Mouse (Mus musculus) urinary bladder, postnatal 36 days (tissue): ENCODE results near the gene Traf5.
A peak's percentile ranks its signal among the peaks of the same experiment; 100 is the strongest.

Experiments used
- DNase-seq, 2 experiments: peaks; one replicate each; pipeline ENCODE4 v3.0.0; 2022; ENCODE audit warnings: low spot score in 2 of 2, mixed read lengths in 1 of 2

The Traf5 gene

DNA sequence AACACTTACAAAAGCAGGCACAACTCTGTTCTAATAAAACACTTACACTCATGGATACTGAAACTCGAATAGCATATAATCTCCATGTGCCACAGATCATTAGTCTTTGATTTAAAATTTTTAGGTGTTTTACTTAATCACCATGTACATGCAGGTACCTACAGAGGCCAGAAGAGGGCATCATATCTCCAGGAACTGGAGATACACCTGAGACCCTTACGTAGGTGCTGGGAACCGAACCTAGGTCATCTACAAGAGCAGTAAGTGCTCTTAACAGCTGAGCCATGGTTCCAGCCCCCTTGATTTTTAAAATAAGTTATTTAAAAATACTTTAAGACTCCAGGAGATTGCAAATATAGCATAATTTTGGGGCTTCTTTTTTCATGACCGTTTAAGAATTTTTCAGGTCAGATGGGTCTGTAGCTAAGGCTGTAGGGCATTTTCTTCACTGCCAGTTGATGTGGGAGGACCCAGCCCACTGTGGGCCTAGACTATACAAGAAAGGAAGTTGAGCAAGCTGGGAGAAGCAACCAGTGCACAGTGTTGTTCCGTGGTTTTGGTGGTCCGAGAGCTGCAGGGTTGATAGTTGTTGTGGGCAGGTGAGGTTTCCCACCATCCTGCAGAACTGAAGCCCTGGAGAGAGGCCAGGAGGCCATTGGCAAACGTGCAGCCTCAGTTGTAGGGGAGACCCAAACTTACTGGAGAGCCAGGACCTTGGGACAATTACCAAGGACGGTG is 29.0 kb downstream of the Traf5 start:
- DNase-seq, result no peak

DNA sequence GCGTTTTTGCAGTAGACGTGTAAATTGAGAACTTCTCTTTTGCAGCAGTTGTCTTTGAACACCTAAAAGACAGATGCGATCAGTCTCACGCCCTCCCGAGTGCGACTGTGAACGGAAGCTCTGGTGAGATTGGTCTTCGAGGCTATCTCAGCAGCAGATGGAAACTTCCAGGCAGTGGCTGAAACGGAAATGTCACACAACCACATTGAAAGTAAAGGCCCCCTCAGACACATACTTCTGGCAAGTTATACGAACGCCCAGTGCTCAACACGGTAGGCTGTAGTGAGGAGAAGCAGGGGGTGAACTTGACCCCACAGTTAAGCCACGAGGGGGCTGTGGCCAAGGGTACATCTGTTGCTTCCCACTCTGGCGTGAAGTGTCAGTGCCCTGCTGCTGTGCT is 29.7 kb downstream of the Traf5 start:
- DNase-seq, result no peak

DNA sequence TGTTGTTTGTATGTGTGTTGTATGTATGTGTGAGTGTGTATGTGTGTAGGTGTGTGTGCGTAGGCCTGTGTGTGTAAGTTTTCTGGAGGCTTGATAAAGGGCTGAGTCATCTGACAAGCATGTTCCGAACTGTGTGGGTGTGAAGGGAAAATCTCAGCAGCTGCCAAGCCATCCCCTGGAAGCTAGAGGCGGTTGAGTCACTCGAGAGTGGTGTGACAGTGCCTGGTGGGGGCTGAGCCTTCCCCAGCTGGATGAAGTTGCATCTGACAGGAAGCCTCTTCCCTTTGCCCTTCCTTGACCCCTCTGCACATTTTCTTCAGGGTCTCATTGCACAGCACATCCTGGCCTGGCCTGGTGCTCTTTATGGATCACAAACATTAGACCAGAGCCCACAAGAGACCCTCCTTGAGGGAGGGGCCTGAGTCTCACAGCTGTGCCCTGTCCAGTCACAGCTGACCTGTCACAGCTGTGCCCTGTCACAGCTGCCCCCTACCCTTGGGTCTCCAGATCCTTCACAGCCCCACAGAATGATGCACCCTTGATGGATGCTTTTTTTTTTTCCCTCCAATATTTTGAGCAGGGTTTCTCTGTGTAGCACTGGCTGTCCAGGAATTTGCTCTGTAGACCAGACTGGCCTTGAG is 30.6 kb downstream of the Traf5 start:
- peak; percentile 39 to 76 for DNase-seq

DNA sequence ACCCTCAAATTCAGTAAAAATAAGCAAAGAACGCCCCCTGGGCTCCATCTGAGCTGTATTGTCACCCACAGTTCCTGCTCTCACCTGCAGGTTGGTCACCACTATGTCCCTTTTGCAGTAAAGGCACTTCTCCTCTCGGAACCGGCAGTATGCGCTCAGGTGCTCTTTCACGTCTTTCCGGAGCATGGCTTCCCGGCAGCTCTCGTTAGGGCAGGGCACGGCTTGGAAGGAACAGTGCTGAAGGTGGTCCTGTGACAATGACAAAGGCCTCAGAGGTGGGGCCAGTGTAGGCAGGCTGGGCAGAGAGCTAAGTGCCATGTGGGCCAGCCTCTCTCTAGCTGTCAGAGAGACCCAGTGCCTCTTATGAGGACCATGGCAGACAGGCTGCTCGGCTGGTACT is 33.4 kb downstream of the Traf5 start:
- DNase-seq, result no peak

DNA sequence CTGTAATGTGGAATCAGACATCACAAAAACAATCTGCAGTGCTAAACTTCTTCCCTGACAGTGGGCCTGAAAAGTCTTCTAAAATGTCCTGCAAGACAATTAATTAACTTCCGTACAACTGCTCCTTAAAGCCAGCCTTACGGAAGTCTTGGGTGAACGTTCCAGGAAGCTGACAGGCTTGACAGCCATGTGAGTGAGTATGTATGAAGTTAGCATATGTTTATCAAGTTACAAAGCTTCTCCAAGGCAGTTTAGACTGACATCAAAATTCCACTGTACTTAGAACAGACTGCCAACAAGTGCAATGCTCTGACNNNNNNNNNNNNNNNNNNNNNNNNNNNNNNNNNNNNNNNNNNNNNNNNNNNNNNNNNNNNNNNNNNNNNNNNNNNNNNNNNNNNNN is 38.6 kb downstream of the Traf5 start:
- no peak for DNase-seq

DNA sequence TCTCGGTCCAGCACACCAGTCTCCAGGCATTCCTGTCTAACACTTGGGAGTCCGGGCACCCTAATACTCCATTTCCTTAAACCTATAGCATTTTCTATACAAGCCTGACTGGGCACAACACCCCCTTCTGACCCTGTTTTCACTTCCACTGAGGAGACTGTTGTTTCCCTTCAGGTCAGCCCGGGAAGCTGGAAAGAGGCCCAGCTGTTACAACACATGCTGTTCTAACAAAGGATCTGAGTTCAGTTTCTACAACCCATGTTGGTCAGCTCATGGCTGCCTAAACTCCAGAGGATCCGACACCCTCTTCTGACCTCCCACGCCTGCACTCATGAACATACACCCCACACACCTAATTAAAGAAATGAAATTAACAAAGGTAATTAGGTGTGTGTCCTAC is 39.4 kb downstream of the Traf5 start:
- DNase-seq, result no peak

DNA sequence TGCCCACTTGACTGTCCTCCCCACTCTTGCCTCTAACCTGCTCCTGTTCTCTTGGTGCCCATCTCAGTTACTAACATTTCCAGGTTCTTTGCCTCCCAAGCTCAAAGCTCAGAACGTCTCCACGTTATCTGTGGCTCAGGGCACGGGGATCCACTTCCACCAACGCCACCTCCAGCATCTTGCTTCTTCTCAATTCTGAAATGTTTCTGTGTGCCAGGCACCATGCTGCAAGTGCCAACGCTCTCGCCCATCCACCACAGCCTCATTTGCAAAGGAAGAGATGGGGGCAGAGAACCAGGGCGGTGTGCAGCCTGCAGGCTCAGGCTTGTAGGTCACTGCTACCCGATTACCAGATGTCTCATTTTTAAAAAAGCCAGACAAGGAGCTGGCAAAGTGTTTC is 39.9 kb downstream of the Traf5 start:
- no peak for DNase-seq

DNA sequence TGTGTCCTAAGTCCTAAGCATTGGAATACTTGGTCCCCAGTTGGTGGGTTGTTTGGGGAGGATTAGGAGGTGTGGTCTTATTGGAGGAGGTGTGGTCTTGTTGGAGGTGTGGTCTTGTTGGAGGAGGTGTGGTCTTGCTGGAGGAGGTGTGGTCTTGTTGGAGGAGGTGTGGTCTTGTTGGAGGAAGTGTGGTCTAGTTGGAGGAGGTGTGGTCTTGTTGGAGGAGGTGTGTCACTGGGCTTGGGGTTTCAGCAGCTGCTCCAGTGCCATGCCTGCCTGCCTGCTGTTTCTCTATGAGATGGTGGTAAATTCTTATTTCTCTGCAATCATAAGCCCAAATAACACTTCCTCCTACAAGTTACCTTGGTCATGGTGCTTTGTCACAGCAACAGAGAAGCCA is 93.3 kb downstream of the Traf5 start:
- no peak for DNase-seq

DNA sequence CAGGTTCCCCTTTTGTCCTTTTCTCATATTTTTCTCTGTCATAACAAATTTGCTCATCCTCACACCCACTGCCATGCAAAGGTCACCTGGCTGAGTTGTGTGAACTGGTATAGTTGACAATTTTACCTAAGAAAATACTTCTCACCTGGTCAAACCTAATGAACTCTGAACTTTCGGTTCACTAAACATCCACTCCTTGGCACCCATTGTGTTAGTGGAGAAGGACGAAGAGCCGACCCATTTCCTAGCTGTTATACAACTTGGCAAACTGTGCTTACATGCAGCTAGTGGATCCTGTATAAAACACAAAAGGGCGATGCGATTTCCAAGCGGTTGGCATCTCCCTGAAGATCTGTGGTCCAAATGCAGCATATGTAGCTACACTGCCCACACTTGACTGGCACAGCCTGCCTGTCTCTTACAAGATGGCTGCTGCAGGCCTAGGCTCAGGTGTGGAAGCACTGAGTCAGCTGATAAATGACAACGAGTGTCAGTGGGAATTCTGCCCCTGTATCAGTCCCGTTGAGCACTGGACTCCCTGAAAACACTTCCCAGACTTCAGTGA is 95.7 kb downstream of the Traf5 start:
- DNase-seq, result no peak

DNA sequence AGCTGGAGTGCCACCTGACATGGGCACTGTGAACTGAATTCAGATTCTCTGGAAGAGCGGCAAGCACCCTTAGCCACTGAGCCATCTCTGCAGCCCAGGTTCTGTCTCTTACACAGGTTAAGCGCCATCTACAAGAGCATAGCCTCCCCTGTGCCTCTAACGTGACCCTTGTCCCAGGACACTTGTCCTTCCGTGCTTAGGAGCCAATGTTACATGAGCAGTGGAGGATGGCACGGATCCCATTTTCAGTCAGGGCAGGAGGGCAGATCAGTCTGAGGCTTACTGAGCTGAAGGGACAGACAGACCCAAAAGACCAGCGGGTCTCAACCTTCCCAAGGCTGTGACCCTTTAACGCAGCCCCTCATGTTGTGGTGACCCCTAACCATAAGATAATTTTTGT is 96.4 kb downstream of the Traf5 start:
- no peak for DNase-seq

DNA sequence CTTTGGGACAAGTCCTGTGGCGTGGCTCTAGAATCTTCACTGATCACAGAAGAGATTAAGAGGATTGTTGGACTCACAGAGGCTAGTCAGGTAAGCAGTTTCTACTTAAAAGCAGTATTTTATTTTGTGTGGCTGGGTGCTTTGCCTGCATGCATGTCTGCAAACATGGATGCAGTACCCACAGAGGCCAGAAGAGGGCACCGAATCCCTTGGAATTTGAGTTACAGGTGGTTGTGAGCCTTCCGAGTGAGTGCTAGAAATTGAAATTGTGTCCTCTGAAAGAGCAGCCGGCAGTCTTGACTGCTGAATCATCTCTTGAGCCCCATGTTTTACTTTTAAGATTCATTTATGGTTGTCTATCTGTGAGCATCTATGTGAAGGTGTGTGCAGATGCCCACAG is 96.9 kb downstream of the Traf5 start:
- peak in 1 of 2 experiments; percentile 40 for DNase-seq

DNA sequence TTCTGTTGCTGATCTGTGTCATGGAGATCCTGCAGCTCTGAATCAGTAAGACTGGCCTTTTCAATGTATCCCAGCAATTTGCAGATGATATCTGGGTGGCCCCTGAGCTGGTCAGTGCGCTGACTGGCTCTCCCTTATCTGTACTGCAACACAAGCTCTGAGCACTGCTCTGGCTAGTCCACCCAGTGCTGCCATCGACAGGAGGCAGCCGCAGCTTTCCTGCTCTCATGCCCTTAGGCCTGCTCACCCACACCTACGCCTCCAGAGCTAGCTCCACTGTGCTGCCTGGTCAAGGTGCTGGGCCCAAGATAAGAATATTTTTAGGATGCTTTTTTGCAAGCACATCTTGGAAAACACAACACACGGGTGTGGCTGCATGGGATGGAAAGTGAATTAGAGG is 97.9 kb downstream of the Traf5 start:
- no peak for DNase-seq

DNA sequence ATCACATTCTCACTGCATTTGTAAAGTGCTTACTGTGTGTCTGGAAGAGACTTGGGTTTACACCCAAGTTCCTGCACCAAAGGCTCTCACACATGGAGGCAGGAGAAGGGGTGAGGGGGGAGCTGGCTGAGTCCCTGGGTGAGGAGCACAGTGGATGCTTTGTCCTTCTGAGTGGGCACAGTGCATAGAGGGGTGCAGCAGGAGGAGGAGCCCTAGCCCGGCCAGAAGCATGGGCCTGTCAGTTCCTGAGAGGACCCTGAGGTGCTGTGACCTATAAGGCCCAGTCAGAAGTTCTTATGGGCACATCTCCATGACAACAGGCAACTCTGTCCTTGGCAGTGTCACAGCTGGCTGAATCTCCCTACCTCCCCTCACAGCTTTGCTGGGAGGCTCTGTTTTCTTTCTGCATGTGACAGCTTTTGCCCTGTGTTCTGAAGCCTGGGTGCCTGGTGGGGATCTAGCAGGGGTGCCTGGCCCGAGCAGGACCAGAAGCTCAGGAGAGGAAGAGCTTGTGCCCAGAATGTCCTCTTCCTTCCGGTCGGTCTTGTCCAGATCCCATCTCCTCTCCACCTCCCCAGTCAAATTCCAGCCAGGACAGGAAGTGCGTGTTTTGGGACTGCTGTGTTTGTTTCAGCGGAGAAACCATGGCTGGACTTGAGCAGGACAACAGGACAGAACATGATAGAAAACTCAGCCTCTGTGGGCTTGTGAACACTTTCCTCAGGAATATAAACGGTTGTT is 100.1 kb downstream of the Traf5 start:
- no peak for DNase-seq

DNA sequence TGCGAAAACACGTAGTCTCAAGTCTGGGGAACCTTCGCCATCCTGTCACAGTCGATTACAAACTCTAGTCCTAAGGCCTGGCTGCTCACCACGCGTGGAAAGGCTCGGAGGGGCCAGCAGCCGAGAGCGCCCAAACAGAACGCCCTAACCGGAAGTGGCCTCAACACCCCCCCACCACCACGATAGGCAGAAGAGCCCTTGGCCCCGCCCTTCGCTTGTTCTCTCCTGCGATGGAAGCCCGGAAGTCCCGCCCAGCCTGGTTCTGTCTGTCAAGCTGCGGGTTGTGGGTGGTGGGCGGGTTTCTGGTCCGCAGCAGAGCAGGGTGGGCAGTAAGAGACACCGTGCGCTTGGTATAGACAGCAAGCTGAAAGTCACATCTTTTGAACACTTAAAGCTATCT is 102.4 kb downstream of the Traf5 start:
- DNase-seq, result peak; percentile 89 to 95

DNA sequence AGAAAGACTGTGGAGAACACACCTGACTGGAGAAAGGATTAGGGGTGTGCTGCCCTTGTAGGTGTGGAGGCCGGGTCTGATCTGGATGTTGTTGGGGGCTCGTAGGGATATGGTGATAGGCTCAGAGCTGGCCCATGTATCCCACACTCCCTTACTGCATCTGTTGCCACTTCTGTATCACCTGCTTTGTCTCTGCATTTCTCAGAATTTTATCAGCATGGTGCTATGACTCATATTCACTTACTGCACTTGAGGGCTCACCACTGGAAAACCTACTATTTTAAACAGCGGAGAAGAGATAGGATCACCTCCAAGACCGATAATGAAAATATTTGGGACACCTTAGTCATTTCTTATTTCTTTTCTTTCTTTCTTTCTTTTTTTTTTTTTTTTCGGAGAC is 103.3 kb downstream of the Traf5 start:
- DNase-seq, result no peak

DNA sequence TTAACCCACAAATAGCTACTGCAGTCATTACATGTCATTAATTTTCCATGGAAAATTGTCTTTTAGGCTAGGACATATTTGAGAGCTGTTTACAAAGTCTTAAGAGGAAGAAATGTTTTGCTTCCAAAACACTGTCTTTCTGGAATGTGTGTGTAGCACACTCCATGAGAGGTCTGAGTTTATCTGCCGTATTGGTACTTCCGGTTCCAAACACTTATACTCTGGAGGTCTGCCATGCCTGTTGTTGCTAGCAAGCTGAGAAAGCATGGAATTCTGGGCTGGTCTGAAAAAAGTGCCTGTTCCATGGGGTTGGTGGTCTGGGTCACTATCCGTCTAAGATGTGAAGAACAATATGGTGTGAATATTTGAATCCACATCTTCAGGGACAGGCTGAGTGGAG is 103.7 kb downstream of the Traf5 start:
- DNase-seq, result no peak

DNA sequence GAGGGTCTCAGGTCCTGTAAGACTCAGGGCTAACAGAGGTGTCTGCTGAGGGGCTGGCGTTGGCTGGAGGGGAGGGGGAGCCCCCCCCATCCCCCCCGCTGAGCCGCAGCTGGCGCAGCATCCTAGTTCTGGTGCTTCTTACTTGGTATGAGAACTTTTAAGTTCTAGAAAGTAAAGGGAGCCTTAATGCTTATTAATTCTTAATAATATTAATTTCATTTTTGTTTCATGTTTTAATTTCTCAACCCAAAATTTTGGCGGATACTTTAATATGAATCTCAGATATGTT is 104.9 kb downstream of the Traf5 start:
- no peak for DNase-seq

DNA sequence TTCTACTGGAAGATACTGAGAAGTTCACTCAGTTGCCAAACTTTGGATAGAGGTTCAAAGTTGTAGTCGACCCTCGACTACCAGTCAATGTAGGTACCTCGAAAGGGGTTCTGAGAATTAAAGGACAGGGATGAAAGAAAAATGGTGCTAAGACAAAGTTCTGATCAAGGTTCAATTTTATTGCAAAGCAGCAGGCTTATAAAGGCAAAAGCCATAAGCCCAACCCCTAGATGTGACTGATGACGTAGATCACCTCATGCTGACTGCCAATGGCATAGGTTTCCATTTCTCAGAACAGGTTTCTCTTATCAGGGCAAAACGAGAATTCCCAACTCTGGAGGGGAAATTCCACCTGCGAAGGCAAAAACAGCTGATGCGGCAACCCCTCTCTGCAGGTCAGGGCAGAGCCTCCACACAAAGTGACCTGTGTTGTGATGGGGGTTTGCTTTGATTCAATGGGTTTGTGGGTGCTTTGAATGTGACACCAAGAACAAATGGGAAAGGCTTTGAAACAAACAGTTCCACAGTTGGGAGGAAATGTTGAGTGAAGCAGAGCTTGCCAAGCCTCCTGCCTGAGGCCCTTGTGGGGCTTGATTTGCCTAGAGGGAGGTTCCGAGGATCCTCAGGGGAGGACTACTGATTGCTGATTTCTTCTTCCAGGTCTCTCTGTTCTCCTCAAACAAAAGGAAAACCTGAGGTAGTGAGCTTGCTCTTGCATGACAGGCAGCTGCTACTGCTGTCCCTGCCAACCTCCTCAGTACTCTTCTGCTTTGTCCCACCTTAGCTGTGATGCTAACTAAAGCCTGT is 105.5 kb downstream of the Traf5 start:
- no peak for DNase-seq

DNA sequence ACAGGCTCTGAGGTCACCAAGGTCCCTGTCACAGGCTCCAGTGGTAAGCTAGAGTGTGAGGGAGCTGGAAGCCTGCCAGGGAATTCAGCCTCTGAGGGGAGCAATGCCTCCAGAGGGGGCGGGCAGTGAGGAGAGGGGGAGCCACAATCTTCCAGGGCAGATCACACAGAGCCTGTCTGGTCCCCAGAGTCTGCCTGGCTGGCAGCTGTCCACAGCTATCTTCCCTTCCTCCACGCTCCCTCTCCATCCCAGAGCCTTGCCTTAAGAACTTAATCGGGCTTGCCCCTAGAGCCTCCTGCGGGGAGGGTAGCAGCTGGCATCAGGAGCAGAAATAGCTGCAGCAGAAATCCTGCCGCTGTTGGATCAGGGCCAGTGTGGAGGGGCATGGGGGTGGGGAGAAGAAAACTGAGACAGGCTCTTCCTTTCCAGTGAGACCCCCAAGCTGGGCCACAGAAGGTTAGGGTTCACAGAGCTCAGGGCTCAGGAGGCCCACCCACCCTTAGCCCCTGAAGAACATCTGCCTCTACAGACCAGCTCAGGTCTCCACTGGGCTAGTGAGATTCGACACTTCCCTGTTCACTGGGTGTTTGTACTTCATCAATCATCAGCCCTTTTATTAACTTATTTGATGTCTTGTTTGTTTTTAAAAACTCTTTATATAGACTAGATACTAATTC is 110.8 kb downstream of the Traf5 start:
- no peak for DNase-seq

DNA sequence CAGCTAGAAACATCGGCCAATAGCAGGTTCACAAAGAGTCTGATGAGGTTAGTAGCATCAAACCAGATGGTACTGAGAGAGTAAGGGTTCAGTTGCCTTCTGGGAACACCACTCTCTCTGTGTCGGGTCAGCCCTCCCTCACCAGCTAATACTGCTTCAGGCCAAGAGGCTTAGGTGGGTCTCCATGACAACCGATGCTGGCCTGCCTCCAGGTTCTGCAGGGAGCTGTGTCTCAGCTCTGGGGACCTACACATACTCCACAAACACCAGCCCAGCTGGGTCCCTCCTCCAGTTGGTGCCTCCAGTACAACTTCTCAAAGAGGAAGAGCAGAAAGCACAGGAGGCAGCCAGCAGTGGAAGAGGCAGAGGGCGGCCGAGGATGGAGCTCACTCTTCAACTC is 115.2 kb downstream of the Traf5 start, which contains the start of gene Rd3:
Rd3 (plus strand) TSS at position 184 of the 400 bp plus-strand sequence.
- no peak for DNase-seq
